Mouse (Mus musculus) heart, embryonic 14.5 days (tissue): ENCODE data around the gene Olfr351. TPM values are rescaled to one million over a fixed set of nuclear protein-coding genes. Genes with fewer than 3 reads are reported as not detected.

Experiments used
- polyA plus RNA-seq: library from polyadenylated mRNA; unstranded; fragments of >200 nt; fragmentation: Nextera tagmentation; extraction: Ambion mirVana; gene quantifications from 2 replicates; pipeline ENCODE4 v1.2.1, GENCODE M21; 2014

Olfr351 gene
- polyA plus RNA-seq, 1 experiment from 2014 or later, result not detected

Other genes starting within 250 kb of the Olfr351 start
- not detected in 2 replicates for gene Olfr345, start 222.6 kb downstream of the Olfr351 start, polyA plus RNA-seq
- gene Olfr346, start 176.9 kb downstream of the Olfr351 start, polyA plus RNA-seq, result not detected in 2 replicates
- not detected in 2 replicates for gene Olfr347, start 130.8 kb downstream of the Olfr351 start, polyA plus RNA-seq
- not detected in 2 replicates for gene Olfr348, start 78.4 kb downstream of the Olfr351 start, polyA plus RNA-seq
- not detected in 2 replicates for gene Olfr50, start 72.1 kb downstream of the Olfr351 start, polyA plus RNA-seq
- gene Olfr3, start 45.6 kb downstream of the Olfr351 start, polyA plus RNA-seq, result not detected in 2 replicates
- gene Olfr350, start 16.4 kb downstream of the Olfr351 start, polyA plus RNA-seq, result not detected in 2 replicates
- gene Olfr352, start 5.8 kb upstream of the Olfr351 start, polyA plus RNA-seq, result not detected in 2 replicates
- not detected in 2 replicates for gene Olfr353, start 30.3 kb upstream of the Olfr351 start, polyA plus RNA-seq
- gene Olfr354, start 43.0 kb upstream of the Olfr351 start, polyA plus RNA-seq, result not detected in 2 replicates
- not detected in 2 replicates for gene Olfr355, start 66.2 kb upstream of the Olfr351 start, polyA plus RNA-seq
- not detected in 2 replicates for gene Olfr356, start 74.5 kb upstream of the Olfr351 start, polyA plus RNA-seq
- gene Olfr357, start 131.2 kb upstream of the Olfr351 start, polyA plus RNA-seq, result not detected in 2 replicates
- not detected in 2 replicates for gene Olfr358, start 146.7 kb upstream of the Olfr351 start, polyA plus RNA-seq
- gene Olfr360, start 203.1 kb upstream of the Olfr351 start, polyA plus RNA-seq, result not detected in 2 replicates
- gene Olfr361, start 226.6 kb upstream of the Olfr351 start, polyA plus RNA-seq, result not detected in 2 replicates